Mouse (Mus musculus) embryonic facial prominence, embryonic 14.5 days (tissue): ENCODE measurements around the gene Slc16a5. TPM values are rescaled to one million over a fixed set of nuclear protein-coding genes. Genes with fewer than 3 reads are reported as not detected.

Source experiments
- ATAC-seq: fragments of 200-750 bp; cut with Nextera tagmentation; 2 replicates; pipeline ENCODE4 v1.8.0; 2017; ENCODE audit warnings: low read depth, moderate number of reproducible peaks, moderate TSS enrichment
- DNase-seq: peaks from one replicate; pipeline ENCODE4 v3.0.0-alpha.2; 2015; ENCODE audit warnings: low spot score
- H3K27ac ChIP-seq: fragments of 300-500 bp; sonication (generic); replicated peaks from 2 replicates; pipeline ENCODE4 v1.5.1; 2014; ENCODE audit warnings: low read depth, mild to moderate bottlenecking, low read length, moderate library complexity
- H3K27me3 ChIP-seq: fragments of 300-500 bp; sonication (generic); replicated peaks from 2 replicates; pipeline ENCODE4 v1.6.1; 2014; ENCODE audit warnings: low read length; ENCODE audit not compliant: control insufficient read depth, insufficient read depth
- H3K36me3 ChIP-seq: fragments of 300-500 bp; sonication (generic); 2 replicates; pipeline ENCODE4 v1.6.1; 2014; ENCODE audit warnings: low read length, mixed read lengths; ENCODE audit not compliant: control insufficient read depth, insufficient read depth
- H3K4me1 ChIP-seq: fragments of 300-500 bp; sonication (generic); 2 replicates; pipeline ENCODE4 v1.6.1; 2014; ENCODE audit warnings: antibody characterized with exemption, low read length; ENCODE audit not compliant: control insufficient read depth, insufficient read depth
- H3K4me2 ChIP-seq: fragments of 300-500 bp; sonication (generic); 2 replicates; pipeline ENCODE4 v1.6.1; 2014; ENCODE audit warnings: low read depth, mild to moderate bottlenecking, low read length, moderate library complexity, mixed read lengths
- H3K4me3 ChIP-seq: fragments of 300-500 bp; sonication (generic); 2 replicates; pipeline ENCODE4 v1.5.1; 2014; ENCODE audit warnings: low read depth, mild to moderate bottlenecking, low read length
- H3K9ac ChIP-seq: fragments of 300-500 bp; sonication (generic); 2 replicates; pipeline ENCODE4 v1.6.1; 2014; ENCODE audit warnings: low read depth, mild to moderate bottlenecking, low read length, moderate library complexity, mixed read lengths
- H3K9me3 ChIP-seq: fragments of 300-500 bp; sonication (generic); 2 replicates; pipeline ENCODE4 v1.6.1; 2016; ENCODE audit warnings: low read length; ENCODE audit not compliant: control insufficient read depth
- WGBS: fragments of 180-500 bp; shearing (Covaris S2); extraction: QIAGEN DNeasy Blood & Tissue Kit; methylation state at CpG from one replicate; pipeline ENCODE4 v1.1.7; 2014; 5-methylcytosine and 5-hydroxymethylcytosine counted together
- polyA plus RNA-seq: library from polyadenylated mRNA; unstranded; fragments of >200 nt; fragmentation: Nextera tagmentation; extraction: Ambion mirVana; gene quantifications from 2 replicates; pipeline ENCODE4 v1.2.1, GENCODE M21; 2014

The Slc16a5 gene
- polyA plus RNA-seq, 1 experiment from 2014 or later: 0.15 TPM

DNA sequence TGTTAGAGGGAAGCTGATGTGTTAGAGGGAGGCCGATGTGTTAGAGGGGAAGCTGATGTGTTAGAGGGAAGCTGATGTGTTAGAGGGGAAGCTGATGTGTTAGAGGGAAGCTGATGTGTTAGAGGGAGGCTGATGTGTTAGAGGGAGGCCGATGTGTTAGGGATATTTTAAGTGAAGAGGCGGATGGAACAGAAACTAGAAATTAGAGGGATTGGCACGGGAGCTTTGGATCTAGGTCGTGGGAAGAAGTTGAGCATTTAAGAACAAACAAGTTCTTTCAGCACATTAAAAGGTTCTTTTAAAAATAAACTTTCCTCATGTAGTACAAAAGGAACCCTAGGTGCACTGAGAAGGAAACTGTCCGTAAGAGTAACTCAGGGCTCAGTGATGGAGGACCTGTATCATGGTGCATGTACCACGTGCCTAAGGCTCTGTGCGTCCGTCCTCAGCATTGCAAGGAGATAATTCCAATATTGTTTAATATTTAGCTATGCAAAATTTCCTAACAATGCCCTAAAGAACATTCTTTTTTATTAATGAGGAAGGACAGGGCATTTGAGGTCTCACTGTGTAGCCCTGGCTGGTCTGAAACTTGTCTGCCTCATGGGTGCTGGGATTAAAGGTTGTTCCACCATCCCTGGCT lies 16.1 kb downstream of the Slc16a5 start:
- DNase-seq (no peak), ATAC-seq (no peak)
- Histone ChIP-seq H3K4me2 (no peak overlapping the region), H3K36me3 (0 out of 2 replicates have a peak, but pooled peaks cover 9% of the 10 kb centered on the region), H3K9ac (no peak overlapping the region), H3K9me3 (no peaks in the 10 kb centered on the region), H3K27me3 (no peaks in the 10 kb centered on the region), H3K4me1 (peaks cover 10% of the 10 kb centered on the region; the same call in 1 of the 2 replicates), H3K27ac (no peak overlapping the region), H3K4me3 (no peak overlapping the region)
- 82% methylated on average over 9 of the region's 9 CpGs for WGBS

DNA sequence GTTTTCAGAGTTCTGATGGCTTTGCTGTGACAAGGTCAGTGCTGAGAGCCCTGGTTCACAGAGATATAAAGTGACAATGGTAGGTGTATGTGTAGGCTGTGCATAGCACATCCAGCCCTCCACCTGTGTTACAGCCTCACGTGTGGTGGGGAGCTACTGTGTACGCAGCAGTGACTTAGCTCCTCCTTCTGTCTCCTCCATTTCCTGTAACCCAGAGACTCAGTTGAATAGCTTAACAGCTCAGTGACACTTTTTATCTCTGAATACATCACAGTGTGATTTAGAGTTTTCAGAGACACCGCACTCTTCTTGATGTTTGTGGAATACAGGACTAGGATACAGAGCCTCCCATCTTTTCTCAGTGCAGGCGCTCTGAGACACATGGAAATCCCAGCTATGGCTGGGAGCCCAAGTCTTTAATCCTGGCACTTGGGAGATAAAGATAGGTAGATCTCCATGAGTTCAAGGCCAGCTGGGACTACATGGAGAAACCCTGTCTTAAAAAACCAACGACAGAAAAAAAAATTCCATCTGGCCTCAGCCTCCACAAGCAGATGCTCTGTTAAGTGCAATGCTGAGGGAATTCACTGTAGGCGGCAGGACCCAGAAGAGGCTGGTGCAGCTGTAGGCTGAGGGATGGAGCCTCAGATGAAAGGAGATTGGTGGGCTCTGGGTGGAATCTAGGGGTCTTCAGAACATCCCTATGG lies 19.4 kb downstream of the Slc16a5 start:
- no peak overlapping the region for H3K4me3 ChIP-seq
- ATAC-seq (no peak), DNase-seq (no peak)
- H3K27me3 ChIP-seq: no peaks in the 10 kb centered on the region
- H3K27ac ChIP-seq: no peak overlapping the region
- H3K36me3 ChIP-seq: peaks cover 12% of the 10 kb centered on the region; the same call in 1 of the 2 replicates
- WGBS: 87% methylated on average over 6 of the region's 6 CpGs
- H3K9me3 ChIP-seq: no peaks in the 10 kb centered on the region
- peaks cover 3% of the 10 kb centered on the region; the same call in 1 of the 2 replicates for H3K4me1 ChIP-seq
- peak overlapping the region; percentile 30; the same call in 1 of the 2 replicates for H3K9ac ChIP-seq
- H3K4me2 ChIP-seq: no peak overlapping the region

DNA sequence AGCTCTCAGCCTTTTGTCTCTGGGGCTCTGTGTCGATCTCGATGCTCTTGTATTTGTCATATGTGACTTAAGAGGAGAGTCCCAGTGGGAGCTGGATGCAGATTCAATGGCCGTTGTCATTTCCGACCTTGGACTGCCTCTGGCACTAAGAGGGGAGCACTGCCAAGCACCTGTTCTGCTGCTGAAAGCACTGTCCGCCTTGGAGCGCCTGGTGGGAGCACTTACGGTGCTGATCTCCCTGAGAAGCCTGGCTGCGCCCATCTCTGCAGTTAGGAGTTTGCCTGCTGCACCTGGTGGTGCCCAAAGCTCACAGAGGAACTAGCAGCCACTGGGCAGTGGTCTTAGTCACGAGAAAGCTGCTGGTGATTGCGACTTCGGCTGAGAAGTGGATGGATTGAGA lies 21.0 kb downstream of the Slc16a5 start:
- Histone ChIP-seq H3K4me3 (no peak overlapping the region), H3K27ac (no peak overlapping the region), H3K36me3 (peaks cover 12% of the 10 kb centered on the region; the same call in 1 of the 2 replicates), H3K27me3 (no peaks in the 10 kb centered on the region), H3K4me1 (no peaks in the 10 kb centered on the region), H3K4me2 (no peak overlapping the region), H3K9ac (no peak overlapping the region), H3K9me3 (no peaks in the 10 kb centered on the region)
- no peak for ATAC-seq
- DNase-seq: no peak
- 64% methylated on average over 11 of the region's 11 CpGs for WGBS

DNA sequence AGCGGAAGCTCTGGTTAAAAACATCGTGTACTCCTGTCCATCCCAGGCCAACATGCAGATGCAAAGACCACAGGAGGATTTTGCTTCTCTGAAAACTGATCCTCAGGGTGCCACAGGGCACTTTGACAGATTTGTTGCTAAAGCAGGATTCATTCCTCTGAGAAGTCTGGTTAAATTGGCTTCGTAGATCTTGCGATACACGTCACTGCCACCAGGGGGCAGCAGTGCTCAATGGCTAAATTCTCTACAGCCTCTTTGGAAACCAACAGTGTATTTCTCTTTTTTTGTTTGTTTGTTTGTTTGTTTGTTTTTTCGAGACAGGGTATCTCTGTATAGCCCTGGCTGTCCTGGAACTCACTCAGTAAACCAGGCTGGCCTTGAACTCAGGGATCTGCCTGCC lies 21.5 kb downstream of the Slc16a5 start:
- Histone ChIP-seq H3K4me2 (no peak overlapping the region), H3K27me3 (no peaks in the 10 kb centered on the region), H3K4me1 (no peaks in the 10 kb centered on the region), H3K27ac (no peak overlapping the region), H3K4me3 (no peak overlapping the region), H3K9me3 (no peaks in the 10 kb centered on the region), H3K9ac (no peak overlapping the region), H3K36me3 (peaks cover 15% of the 10 kb centered on the region; the same call in 1 of the 2 replicates)
- DNase-seq: peak; percentile 61
- WGBS: 19% methylated on average over 6 of the region's 6 CpGs
- no peak for ATAC-seq

DNA sequence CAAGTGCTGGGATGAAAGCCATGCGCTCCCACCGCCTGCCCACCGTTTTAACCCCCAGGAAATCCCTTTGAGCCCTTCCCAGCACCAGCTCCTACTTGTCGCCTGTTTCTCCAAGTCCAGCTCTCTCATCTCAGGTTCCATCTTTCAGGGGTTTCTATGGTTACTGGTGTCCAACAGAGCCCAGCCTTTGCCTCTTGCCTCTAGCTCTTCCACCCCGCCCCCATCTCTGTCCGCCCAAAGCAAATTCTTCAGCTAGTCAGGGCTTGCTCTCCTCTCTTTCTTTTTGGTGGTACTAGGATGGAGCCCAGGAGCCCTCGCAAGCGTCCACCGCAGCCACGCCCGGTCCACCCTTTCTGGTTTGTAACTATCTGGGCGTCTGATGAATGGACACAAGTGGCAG lies 22.9 kb downstream of the Slc16a5 start:
- Histone ChIP-seq H3K27me3 (no peaks in the 10 kb centered on the region), H3K4me1 (no peaks in the 10 kb centered on the region), H3K9me3 (no peaks in the 10 kb centered on the region), H3K9ac (no peak overlapping the region), H3K4me3 (no peak overlapping the region), H3K36me3 (peaks cover 22% of the 10 kb centered on the region; the same call in 1 of the 2 replicates), H3K27ac (0 out of 2 replicates have a peak overlapping the region, but pooled peaks have one; percentile 21), H3K4me2 (no peak overlapping the region)
- ATAC-seq (peak; percentile 56; the same call in 1 of the 2 replicates), DNase-seq (peak; percentile 69)
- 46% methylated on average over 12 of the region's 12 CpGs for WGBS

GRCm38 (mm10) chr11:115488551-115489104 lies 26.4 kb downstream of the Slc16a5 start:
- no peak overlapping the region for H3K4me2 ChIP-seq
- H3K9me3 ChIP-seq: no peaks in the 10 kb centered on the region
- H3K27ac ChIP-seq: no peak overlapping the region
- ATAC-seq: no peak
- H3K4me3 ChIP-seq: no peak overlapping the region
- 86% methylated on average over 18 of the region's 19 CpGs for WGBS
- H3K27me3 ChIP-seq: no peaks in the 10 kb centered on the region
- DNase-seq: no peak
- peaks cover 12% of the 10 kb centered on the region; the same call in 1 of the 2 replicates for H3K4me1 ChIP-seq
- H3K36me3 ChIP-seq: peaks cover 16% of the 10 kb centered on the region; the same call in 1 of the 2 replicates
- H3K9ac ChIP-seq: no peak overlapping the region

GRCm38 (mm10) chr11:115490441-115491355 lies 28.4 kb downstream of the Slc16a5 start:
- ATAC-seq (peak; percentile 54), DNase-seq (no peak)

More at GRCm38 (mm10) chr11:115490441-115491355, 28.4 kb downstream of the Slc16a5 start:
- peak overlapping the region; percentile 69 for H3K4me3 ChIP-seq
- no peaks in the 10 kb centered on the region for H3K9me3 ChIP-seq
- WGBS: 24% methylated on average over 25 of the region's 25 CpGs
- peaks cover 16% of the 10 kb centered on the region; the same call in 1 of the 2 replicates for H3K36me3 ChIP-seq
- peaks cover 12% of the 10 kb centered on the region; the same call in 1 of the 2 replicates for H3K4me1 ChIP-seq
- H3K4me2 ChIP-seq: peak overlapping the region; percentile 80
- peak overlapping the region; percentile 55 for H3K27ac ChIP-seq
- H3K27me3 ChIP-seq: no peaks in the 10 kb centered on the region
- peak overlapping the region; percentile 70 for H3K9ac ChIP-seq
